Mouse (Mus musculus): Measurements from ENCODE around the gene Zfp526. TPM values are rescaled to one million over a fixed set of nuclear protein-coding genes. Genes with fewer than 3 reads are reported as not detected.
"Not testable (repeated sequence)": the region's sequence is repeated elsewhere in the genome, so short reads cannot be mapped to it uniquely, and the experiment has no call there.

Gene Zfp526
- polyA plus RNA-seq, 1 experiment from 2014 or later: 2.2 TPM

- Histone ChIP-seq H3K27me3 (ENCODE audit: control insufficient read depth, insufficient read depth, low read length) (no peaks in the 10 kb centered on the region), H3K36me3 (ENCODE audit: control insufficient read depth, insufficient read depth) (no peaks in the 10 kb centered on the region), H3K4me3 (ENCODE audit: low read length) (peak overlapping the region; percentile 100), H3K4me1 (ENCODE audit: control insufficient read depth, insufficient read depth, low read length) (peaks cover 27% of the 10 kb centered on the region), H3K4me2 (ENCODE audit: low read depth, low read length) (peak overlapping the region; percentile 98), H3K27ac (ENCODE audit: low read length) (peak overlapping the region; percentile 99), H3K9me3 (replicated peaks; ENCODE audit: control insufficient read depth, low read length) (no peaks in the 10 kb centered on the region), H3K9ac (ENCODE audit: low read length) (peak overlapping the region; percentile 99)
- WGBS: 32% methylated on average over 8 of the region's 8 CpGs
- no peak for ATAC-seq (replicated peaks; ENCODE audit: extremely low read depth, insufficient read depth, low FRiP score)
Observed at GRCm38 (mm10) chr7:25251822-25252221, 30.6 kb downstream of the Zfp526 start.

GRCm38 (mm10) chr7:25261896-25262295, 40.7 kb downstream of the Zfp526 start:
- ATAC-seq (replicated peaks; ENCODE audit: extremely low read depth, insufficient read depth, low FRiP score): no peak
- H3K4me1 ChIP-seq (ENCODE audit: control insufficient read depth, insufficient read depth, low read length): peaks cover 3% of the 10 kb centered on the region; the same call in 1 of the 2 replicates
- no peaks in the 10 kb centered on the region for H3K36me3 ChIP-seq (ENCODE audit: control insufficient read depth, insufficient read depth)
- H3K9ac ChIP-seq (ENCODE audit: low read length): no peak overlapping the region
- WGBS: 82% methylated on average over 1 of the region's 1 CpGs
- no peak overlapping the region for H3K4me3 ChIP-seq (ENCODE audit: low read length)
- H3K27me3 ChIP-seq (ENCODE audit: control insufficient read depth, insufficient read depth, low read length): no peaks in the 10 kb centered on the region
- no peaks in the 10 kb centered on the region for H3K9me3 ChIP-seq (replicated peaks; ENCODE audit: control insufficient read depth, low read length)
- H3K4me2 ChIP-seq (ENCODE audit: low read depth, low read length): no peak overlapping the region
- no peak overlapping the region for H3K27ac ChIP-seq (ENCODE audit: low read length)

GRCm38 (mm10) chr7:25263968-25264870, 43.0 kb downstream of the Zfp526 start:
- Histone ChIP-seq H3K9me3 (replicated peaks; ENCODE audit: control insufficient read depth, low read length) (no peaks in the 10 kb centered on the region), H3K36me3 (ENCODE audit: control insufficient read depth, insufficient read depth) (no peaks in the 10 kb centered on the region), H3K27ac (ENCODE audit: low read length) (no peak overlapping the region), H3K27me3 (ENCODE audit: control insufficient read depth, insufficient read depth, low read length) (no peaks in the 10 kb centered on the region), H3K4me1 (ENCODE audit: control insufficient read depth, insufficient read depth, low read length) (peaks cover 9% of the 10 kb centered on the region), H3K4me2 (ENCODE audit: low read depth, low read length) (no peak overlapping the region), H3K9ac (ENCODE audit: low read length) (no peak overlapping the region), H3K4me3 (ENCODE audit: low read length) (no peak overlapping the region)
- no peak for ATAC-seq (replicated peaks; ENCODE audit: extremely low read depth, insufficient read depth, low FRiP score)
- 45% methylated on average over 17 of the region's 17 CpGs for WGBS

- ATAC-seq (replicated peaks; ENCODE audit: extremely low read depth, insufficient read depth, low FRiP score); H3K4me3 ChIP-seq (ENCODE audit: low read length); H3K27me3 ChIP-seq (ENCODE audit: control insufficient read depth, insufficient read depth, low read length); H3K4me2 ChIP-seq (ENCODE audit: low read depth, low read length); H3K9ac ChIP-seq (ENCODE audit: low read length); H3K9me3 ChIP-seq (replicated peaks; ENCODE audit: control insufficient read depth, low read length); H3K27ac ChIP-seq (ENCODE audit: low read length); H3K36me3 ChIP-seq (ENCODE audit: control insufficient read depth, insufficient read depth): not testable (repeated sequence)
- peaks cover 19% of the 10 kb centered on the region for H3K4me1 ChIP-seq (ENCODE audit: control insufficient read depth, insufficient read depth, low read length)
- 63% methylated on average over 5 of the region's 5 CpGs for WGBS
Observed at GRCm38 (mm10) chr7:25265743-25266142, 44.5 kb downstream of the Zfp526 start.

- no peak overlapping the region for H3K9ac ChIP-seq (ENCODE audit: low read length)
- no peak for ATAC-seq (replicated peaks; ENCODE audit: extremely low read depth, insufficient read depth, low FRiP score)
- H3K4me2 ChIP-seq (ENCODE audit: low read depth, low read length): peak overlapping the region; percentile 80
- H3K9me3 ChIP-seq (replicated peaks; ENCODE audit: control insufficient read depth, low read length): no peaks in the 10 kb centered on the region
- no peaks in the 10 kb centered on the region for H3K27me3 ChIP-seq (ENCODE audit: control insufficient read depth, insufficient read depth, low read length)
- WGBS: 73% methylated on average over 8 of the region's 8 CpGs
- no peaks in the 10 kb centered on the region for H3K36me3 ChIP-seq (ENCODE audit: control insufficient read depth, insufficient read depth)
- no peak overlapping the region for H3K4me3 ChIP-seq (ENCODE audit: low read length)
- H3K27ac ChIP-seq (ENCODE audit: low read length): no peak overlapping the region
- peaks cover 19% of the 10 kb centered on the region for H3K4me1 ChIP-seq (ENCODE audit: control insufficient read depth, insufficient read depth, low read length)
Observed at GRCm38 (mm10) chr7:25266180-25266962, 45.1 kb downstream of the Zfp526 start.

GRCm38 (mm10) chr7:25267301-25267750, 46.1 kb downstream of the Zfp526 start, which contains the start of gene Cic:
Cic (plus strand) TSS chr7:25267704.
- Histone ChIP-seq H3K27ac (ENCODE audit: low read length) (peak within 1 kb of the TSS; percentile 96), H3K4me1 (ENCODE audit: control insufficient read depth, insufficient read depth, low read length) (peaks cover 19% of the 10 kb centered on the region), H3K4me3 (ENCODE audit: low read length) (peak within 1 kb of the TSS; percentile 89), H3K9ac (ENCODE audit: low read length) (peak within 1 kb of the TSS; percentile 92), H3K9me3 (replicated peaks; ENCODE audit: control insufficient read depth, low read length) (no peaks in the 10 kb centered on the region), H3K27me3 (ENCODE audit: control insufficient read depth, insufficient read depth, low read length) (no peaks in the 10 kb centered on the region), H3K4me2 (ENCODE audit: low read depth, low read length) (peak within 1 kb of the TSS; percentile 80), H3K36me3 (ENCODE audit: control insufficient read depth, insufficient read depth) (0 out of 2 replicates have a peak, but pooled peaks cover 5% of the 10 kb centered on the region)
- 0% methylated on average over 29 of the region's 29 CpGs for WGBS
- ATAC-seq (replicated peaks; ENCODE audit: extremely low read depth, insufficient read depth, low FRiP score): peak; percentile 85

GRCm38 (mm10) chr7:25267751-25268463, 46.7 kb downstream of the Zfp526 start:
- H3K9ac ChIP-seq (ENCODE audit: low read length): peak overlapping the region; percentile 92
- peak overlapping the region; percentile 80 for H3K4me2 ChIP-seq (ENCODE audit: low read depth, low read length)
- under 1% methylated on average over 33 of the region's 33 CpGs for WGBS
- ATAC-seq (replicated peaks; ENCODE audit: extremely low read depth, insufficient read depth, low FRiP score): peak; percentile 92
- H3K4me3 ChIP-seq (ENCODE audit: low read length): peak overlapping the region; percentile 89
- no peaks in the 10 kb centered on the region for H3K27me3 ChIP-seq (ENCODE audit: control insufficient read depth, insufficient read depth, low read length)
- H3K9me3 ChIP-seq (replicated peaks; ENCODE audit: control insufficient read depth, low read length): no peaks in the 10 kb centered on the region
- peak overlapping the region; percentile 96 for H3K27ac ChIP-seq (ENCODE audit: low read length)
- H3K36me3 ChIP-seq (ENCODE audit: control insufficient read depth, insufficient read depth): 0 out of 2 replicates have a peak, but pooled peaks cover 5% of the 10 kb centered on the region
- H3K4me1 ChIP-seq (ENCODE audit: control insufficient read depth, insufficient read depth, low read length): peaks cover 19% of the 10 kb centered on the region

- peak overlapping the region; percentile 92 for H3K9ac ChIP-seq (ENCODE audit: low read length)
- no peak for ATAC-seq (replicated peaks; ENCODE audit: extremely low read depth, insufficient read depth, low FRiP score)
- under 1% methylated on average over 7 of the region's 7 CpGs for WGBS
- peak overlapping the region; percentile 84 for H3K27ac ChIP-seq (ENCODE audit: low read length)
- H3K36me3 ChIP-seq (ENCODE audit: control insufficient read depth, insufficient read depth): 0 out of 2 replicates have a peak, but pooled peaks cover 5% of the 10 kb centered on the region
- no peaks in the 10 kb centered on the region for H3K9me3 ChIP-seq (replicated peaks; ENCODE audit: control insufficient read depth, low read length)
- peak overlapping the region; percentile 89 for H3K4me3 ChIP-seq (ENCODE audit: low read length)
- H3K27me3 ChIP-seq (ENCODE audit: control insufficient read depth, insufficient read depth, low read length): no peaks in the 10 kb centered on the region
- peak overlapping the region; percentile 74 for H3K4me2 ChIP-seq (ENCODE audit: low read depth, low read length)
- H3K4me1 ChIP-seq (ENCODE audit: control insufficient read depth, insufficient read depth, low read length): peaks cover 22% of the 10 kb centered on the region
Observed at GRCm38 (mm10) chr7:25268588-25268987, 47.4 kb downstream of the Zfp526 start.
